Mouse (Mus musculus): ENCODE measurements around the gene Tmem59. TPM values are rescaled to one million over a fixed set of nuclear protein-coding genes. Genes with fewer than 3 reads are reported as not detected.

The Tmem59 gene
- 244 TPM for polyA plus RNA-seq (2017; shearing (Covaris generic))

DNA sequence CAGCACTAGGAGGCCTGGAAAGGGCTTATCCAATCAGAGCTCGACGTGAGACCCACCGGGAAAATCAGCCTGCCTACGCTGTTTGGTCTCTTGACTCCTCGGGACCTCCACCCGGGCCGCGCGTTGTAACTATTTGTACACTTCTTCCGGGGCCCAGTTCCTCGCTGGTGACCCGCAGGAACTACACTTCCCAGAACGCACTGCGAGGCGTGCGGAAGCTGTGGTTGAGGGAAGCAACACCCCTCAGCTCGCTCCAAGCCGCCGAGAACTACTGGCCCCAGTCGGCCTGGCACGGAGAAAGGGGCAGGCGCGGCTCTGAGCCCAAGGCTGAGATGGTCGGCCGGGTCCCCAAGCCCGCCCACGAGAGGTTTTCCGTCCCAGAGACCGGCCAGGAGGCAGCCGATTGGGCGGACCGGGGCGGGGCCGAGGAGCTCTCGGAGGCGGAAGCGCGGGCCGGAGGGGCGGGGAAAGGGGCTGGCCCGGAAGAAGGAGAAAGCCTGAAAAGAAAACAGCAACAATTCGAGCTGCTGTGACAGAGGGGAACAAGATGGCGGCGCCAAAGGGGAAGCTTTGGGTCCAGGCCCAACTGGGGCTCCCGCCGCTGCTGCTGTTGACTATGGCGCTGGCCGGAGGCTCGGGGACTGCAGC is at the start of gene Tmem59:
Tmem59 (plus strand) TSS at position 218 of the 648 bp plus-strand sequence.

DNA sequence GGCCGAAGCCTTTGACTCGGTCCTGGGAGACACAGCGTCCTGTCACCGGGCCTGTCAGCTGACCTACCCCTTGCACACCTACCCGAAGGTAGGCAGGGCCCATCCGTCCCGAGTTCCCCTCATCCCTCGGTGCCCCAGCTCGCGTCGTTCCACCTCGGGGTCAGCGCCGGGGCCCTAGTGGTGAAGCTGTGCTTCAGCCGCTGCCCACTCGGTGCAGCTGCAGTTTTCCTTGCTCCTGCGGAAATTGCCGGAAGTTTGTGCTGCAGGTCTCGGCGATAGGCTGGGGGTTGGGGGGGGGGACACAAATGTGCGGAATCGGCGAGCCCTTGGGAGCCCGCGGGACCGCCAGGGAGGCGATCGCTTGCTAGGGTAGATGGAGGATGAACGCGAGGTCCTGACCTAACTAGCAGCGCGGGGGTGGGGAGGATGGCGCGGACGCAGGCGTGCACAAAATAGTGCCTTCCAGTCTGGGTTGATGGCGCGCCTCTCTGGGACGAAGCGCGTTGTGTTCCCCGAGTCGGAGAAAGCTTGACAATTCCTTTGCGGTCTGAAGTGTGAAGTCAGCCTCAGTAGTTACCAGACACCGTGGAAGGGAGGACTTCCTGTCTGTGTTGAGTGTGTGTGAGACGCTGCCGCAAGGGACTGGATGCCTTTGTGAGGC is 761 bp downstream of the Tmem59 start, which contains the start of gene Tceanc2:
Tceanc2 (minus strand) TSS at position 287 of the 661 bp plus-strand sequence.

DNA sequence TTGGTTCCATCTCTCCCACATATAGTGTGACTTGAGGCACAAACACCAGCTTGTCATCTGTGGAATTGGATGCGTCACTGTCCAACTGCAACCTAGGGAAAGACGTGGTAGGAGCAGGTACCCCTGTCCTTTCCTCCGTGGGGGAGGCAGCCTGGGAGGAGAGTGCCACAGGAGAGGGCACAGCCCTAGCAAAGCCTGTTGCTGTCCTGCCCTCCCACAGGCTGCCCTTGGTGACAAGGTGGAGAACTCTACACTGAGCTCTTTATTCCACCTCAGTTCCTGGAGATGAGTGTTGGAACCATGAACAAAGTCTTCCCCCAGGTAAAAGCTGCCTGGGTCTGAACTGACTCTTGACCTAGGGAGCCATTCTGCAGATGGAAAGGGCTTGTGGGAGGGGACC is 30.7 kb downstream of the Tmem59 start, which contains the start of gene Ldlrad1:
Ldlrad1 (plus strand) TSS at position 301 of the 400 bp plus-strand sequence.

Other genes with a start within 250 kb of the Tmem59 start
- 48.8 TPM for gene Mrpl37, start 111.5 kb upstream of the Tmem59 start, polyA plus RNA-seq (2017; shearing (Covaris generic))
- 7.8 TPM for gene Cyb5rl, start 111.4 kb upstream of the Tmem59 start, polyA plus RNA-seq (2017; shearing (Covaris generic))
- not detected for gene Cdcp2, start 81.5 kb upstream of the Tmem59 start, polyA plus RNA-seq (2017; shearing (Covaris generic))
- gene Tceanc2, start 717 bp downstream of the Tmem59 start, polyA plus RNA-seq (2017; shearing (Covaris generic)), result 14.4 TPM
- not detected for gene Ldlrad1, start 30.8 kb downstream of the Tmem59 start, polyA plus RNA-seq (2017; shearing (Covaris generic))
- gene Lrrc42, start 75.1 kb downstream of the Tmem59 start, polyA plus RNA-seq (2017; shearing (Covaris generic)), result 12.8 TPM
- gene Hspb11, start 75.2 kb downstream of the Tmem59 start, polyA plus RNA-seq (2017; shearing (Covaris generic)), result 9.1 TPM
- gene Dio1, start 128.8 kb downstream of the Tmem59 start, polyA plus RNA-seq (2017; shearing (Covaris generic)), result not detected
- gene Yipf1, start 136.0 kb downstream of the Tmem59 start, polyA plus RNA-seq (2017; shearing (Covaris generic)), result 53.7 TPM
- gene Ndc1, start 189.4 kb downstream of the Tmem59 start, polyA plus RNA-seq (2017; shearing (Covaris generic)), result 5.1 TPM

All from effector memory CD4-positive, alpha-beta T cell, adult 5 months (primary cell).